Mouse (Mus musculus) heart, embryonic 11.5 days (tissue): Measurements from ENCODE around the gene Mterf2. TPM values are rescaled to one million over a fixed set of nuclear protein-coding genes. Genes with fewer than 3 reads are reported as not detected.
A peak's percentile ranks its signal among the peaks of the same experiment; 100 is the strongest.

Experiments used
- ATAC-seq: fragments of 200-750 bp; cut with Nextera tagmentation; replicated peaks from 2 replicates; pipeline ENCODE4 v1.8.0; 2017; ENCODE audit warnings: moderate library complexity; ENCODE audit not compliant: insufficient number of reproducible peaks, low FRiP score, low TSS enrichment
- H3K27ac ChIP-seq: fragments of 300-500 bp; sonication (generic); 2 replicates; pipeline ENCODE4 v1.5.1; 2014; ENCODE audit warnings: mild to moderate bottlenecking, low read depth, low read length
- H3K27me3 ChIP-seq: fragments of 300-500 bp; sonication (generic); 2 replicates; pipeline ENCODE4 v1.6.1; 2014; ENCODE audit warnings: mild to moderate bottlenecking, low read length, mixed read lengths; ENCODE audit not compliant: control insufficient read depth, insufficient read depth
- H3K36me3 ChIP-seq: fragments of 300-500 bp; sonication (generic); 2 replicates; pipeline ENCODE4 v1.6.1; 2014; ENCODE audit warnings: mild to moderate bottlenecking, low read length, moderate library complexity, mixed read lengths; ENCODE audit not compliant: control insufficient read depth, insufficient read depth
- H3K4me1 ChIP-seq: fragments of 300-500 bp; sonication (generic); 2 replicates; pipeline ENCODE4 v1.6.1; 2014; ENCODE audit warnings: low read length; ENCODE audit not compliant: control insufficient read depth, insufficient read depth
- H3K4me2 ChIP-seq: fragments of 300-500 bp; sonication (generic); 2 replicates; pipeline ENCODE4 v1.6.1; 2014; ENCODE audit warnings: mild to moderate bottlenecking, moderate library complexity
- H3K4me3 ChIP-seq: fragments of 300-500 bp; sonication (generic); 2 replicates; pipeline ENCODE4 v1.5.1; 2014; ENCODE audit warnings: low read depth, low read length
- H3K9ac ChIP-seq: fragments of 300-500 bp; sonication (generic); 2 replicates; pipeline ENCODE4 v1.6.1; 2014; ENCODE audit warnings: mild to moderate bottlenecking, low read depth, low read length, moderate library complexity
- H3K9me3 ChIP-seq: fragments of 300-500 bp; sonication (generic); replicated peaks from 2 replicates; pipeline ENCODE4 v1.6.1; 2016; ENCODE audit warnings: low read length; ENCODE audit not compliant: control insufficient read depth
- WGBS: fragments of 180-500 bp; shearing (Covaris S2); extraction: QIAGEN DNeasy Blood & Tissue Kit; methylation state at CpG from one replicate; pipeline ENCODE4 v1.1.7; 2014; ENCODE audit not compliant: insufficient replicate concordance; 5-methylcytosine and 5-hydroxymethylcytosine counted together
- polyA plus RNA-seq: library from polyadenylated mRNA; unstranded; fragments of >200 nt; fragmentation: Nextera tagmentation; extraction: Ambion mirVana; gene quantifications from 2 replicates; pipeline ENCODE4 v1.2.1, GENCODE M21; 2014

Mterf2 gene
- polyA plus RNA-seq, 1 experiment from 2014 or later, result 15.1 TPM

DNA sequence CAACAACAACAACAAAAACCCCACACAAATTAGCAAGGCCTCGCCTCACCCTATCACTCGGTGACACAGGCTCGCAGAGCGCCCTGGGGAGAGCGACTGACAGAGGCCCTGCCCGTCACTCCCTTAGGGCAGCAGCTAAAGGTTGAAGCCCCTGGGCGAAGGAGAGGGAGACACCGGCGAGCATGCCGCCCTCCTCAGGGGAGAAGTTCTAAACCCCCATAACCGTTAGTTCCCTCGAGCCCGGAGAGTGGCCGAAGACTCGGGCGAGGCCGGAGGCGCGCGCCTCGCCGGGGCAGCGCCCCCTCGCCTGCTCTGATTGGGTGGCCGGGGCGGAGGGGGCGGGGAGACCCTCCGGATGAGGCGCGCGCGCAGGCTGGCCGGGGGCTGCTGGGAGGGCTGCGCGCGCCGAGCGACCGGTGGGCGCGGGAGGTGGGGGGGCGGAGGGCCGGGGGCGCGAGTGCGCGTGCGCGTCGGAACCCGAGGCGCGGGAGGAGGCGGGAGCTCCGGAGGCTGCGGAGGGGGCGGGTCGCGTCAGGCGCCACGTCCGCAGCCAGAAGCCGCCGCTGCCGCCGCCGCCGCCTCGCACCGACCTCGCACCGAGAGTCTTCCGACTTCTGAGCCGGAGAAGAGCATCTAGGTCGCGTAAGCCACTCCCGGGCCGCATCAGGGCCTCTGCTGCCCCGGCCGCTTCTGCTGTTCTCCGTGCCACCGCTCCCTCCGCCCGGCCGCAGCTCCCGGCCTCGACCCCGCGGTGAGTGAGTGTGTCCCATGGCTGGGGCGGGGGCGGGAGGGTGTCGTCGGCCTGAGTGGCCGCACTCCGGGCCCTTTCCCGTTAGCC lies 25.4 kb downstream of the Mterf2 start, which contains the start of the genes Fhl4 and Tmem263:
Gene Fhl4, minus strand, starts transcription at position 249 of the 838 bp plus-strand sequence.
Gene Tmem263, plus strand, starts transcription at position 381 of the 838 bp plus-strand sequence.
- Histone ChIP-seq H3K4me1 (no peaks in the 10 kb centered on the region; the same call in 1 of the 2 replicates), H3K4me2 (peak within 1 kb of the TSS; percentile 70), H3K9ac (peak within 1 kb of the TSS; percentile 83), H3K4me3 (peak within 1 kb of the TSS; percentile 67), H3K36me3 (no peaks in the 10 kb centered on the region), H3K9me3 (no peaks in the 10 kb centered on the region), H3K27me3 (no peaks in the 10 kb centered on the region), H3K27ac (peak within 1 kb of the TSS; percentile 88)
- ATAC-seq, result peak; percentile 97
- under 1% methylated on average over 71 of the region's 96 CpGs for WGBS

DNA sequence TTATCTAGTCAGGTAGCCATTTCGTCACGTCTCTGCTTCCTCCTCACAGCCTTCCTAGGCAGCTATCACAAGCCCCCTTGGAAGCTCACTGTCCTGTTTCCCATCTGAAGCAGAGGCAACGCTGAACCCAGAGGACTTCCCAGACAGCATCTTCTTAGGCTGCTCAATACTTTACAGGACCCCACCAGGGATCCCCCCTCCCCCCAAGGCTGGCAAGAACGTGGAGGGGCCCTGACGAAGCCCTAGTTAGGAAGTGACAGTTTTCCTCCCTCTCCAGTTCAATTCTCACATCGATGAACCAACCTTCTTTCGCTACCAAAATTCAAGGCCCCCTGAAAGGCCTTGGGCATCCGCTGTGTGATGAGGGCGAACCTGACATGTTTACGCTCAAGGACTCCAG lies 26.0 kb downstream of the Mterf2 start:
- peak overlapping the region; percentile 67 for H3K4me3 ChIP-seq
- H3K4me1 ChIP-seq, result no peaks in the 10 kb centered on the region; the same call in 1 of the 2 replicates
- no peaks in the 10 kb centered on the region for H3K36me3 ChIP-seq
- peak; percentile 13; the same call in 1 of the 2 replicates for ATAC-seq
- no peaks in the 10 kb centered on the region for H3K27me3 ChIP-seq
- peak overlapping the region; percentile 88 for H3K27ac ChIP-seq
- 0% methylated on average over 10 of the region's 10 CpGs for WGBS
- H3K4me2 ChIP-seq, result peak overlapping the region; percentile 70
- H3K9ac ChIP-seq, result peak overlapping the region; percentile 83
- H3K9me3 ChIP-seq, result no peaks in the 10 kb centered on the region

DNA sequence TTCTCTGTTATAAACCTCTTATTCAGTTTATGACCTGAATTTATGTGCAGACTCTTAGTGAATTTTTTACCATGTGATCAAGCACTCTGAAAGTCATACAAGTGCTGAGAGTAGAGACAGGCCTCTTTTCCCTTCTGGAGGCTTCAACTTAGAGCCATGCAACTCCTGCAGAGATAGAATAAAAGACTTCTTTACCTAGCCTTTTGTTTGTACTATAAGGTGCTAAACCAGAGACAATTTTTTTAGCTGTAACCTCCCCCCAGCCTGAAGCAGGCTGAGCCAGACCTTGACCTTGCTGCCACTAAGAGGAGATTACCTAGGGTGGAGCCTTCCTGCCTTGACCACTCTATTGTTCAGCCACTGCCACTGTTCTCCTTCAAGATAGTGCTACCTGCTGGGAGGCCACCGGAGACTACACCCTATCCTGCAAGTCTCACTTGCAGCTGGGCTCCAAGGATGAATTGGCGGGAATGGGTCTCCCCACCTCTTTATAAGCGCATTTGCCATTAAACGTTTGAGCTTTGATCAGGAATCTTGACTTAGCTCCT lies 56.1 kb downstream of the Mterf2 start:
- no peak for ATAC-seq
- Histone ChIP-seq H3K9me3 (no peaks in the 10 kb centered on the region), H3K36me3 (no peaks in the 10 kb centered on the region), H3K4me2 (no peak overlapping the region), H3K4me3 (no peak overlapping the region), H3K9ac (no peak overlapping the region), H3K27me3 (no peaks in the 10 kb centered on the region), H3K27ac (no peak overlapping the region), H3K4me1 (no peaks in the 10 kb centered on the region)
- 46% methylated on average over 4 of the region's 4 CpGs for WGBS

Other genes starting within 250 kb of the Mterf2 start
- 17.1 and 18.9 TPM in 2 replicates for gene Ric8b, start 210.4 kb downstream of the Mterf2 start, polyA plus RNA-seq
- gene Fhl4, start 25.5 kb downstream of the Mterf2 start, polyA plus RNA-seq, result 1.4 TPM in 2 replicates
- 57.3 and 62.2 TPM in 2 replicates for gene Tmem263, start 25.4 kb downstream of the Mterf2 start, polyA plus RNA-seq
- 14.7 and 19.6 TPM in 2 replicates for gene Cry1, start 57.0 kb upstream of the Mterf2 start, polyA plus RNA-seq